Mouse (Mus musculus) spleen, adult 2 months (tissue): ENCODE measurements around the gene Dock10. TPM values are rescaled to one million over a fixed set of nuclear protein-coding genes. Genes with fewer than 3 reads are reported as not detected.

Experiments used
- DNase-seq, 2 experiments: peaks; one replicate each; pipeline versions ENCODE4 v3.0.0 to v3.0.0-alpha.2; 2012 to 2021; ENCODE audit warnings: low spot score in 2 of 2, low read depth in 1 of 2
- H3K27ac ChIP-seq: fragments of 200-500 bp; 2 replicates; pipeline ENCODE4 v1.5.1; 2012; ENCODE audit warnings: low read length, inconsistent platforms; ENCODE audit not compliant: insufficient read depth
- H3K27me3 ChIP-seq: fragments of 200-500 bp; 2 replicates; pipeline ENCODE4 v1.6.1; 2012; ENCODE audit warnings: mild to moderate bottlenecking, moderate library complexity, low read length, inconsistent platforms; ENCODE audit not compliant: control insufficient read depth, insufficient read depth
- H3K36me3 ChIP-seq: fragments of 200-500 bp; 2 replicates; pipeline ENCODE4 v1.6.1; 2012; ENCODE audit warnings: mild to moderate bottlenecking, low read length, inconsistent platforms; ENCODE audit not compliant: control insufficient read depth, insufficient read depth
- H3K4me1 ChIP-seq: fragments of 200-500 bp; 2 replicates; pipeline ENCODE4 v1.6.1; 2011; ENCODE audit warnings: inconsistent platforms; ENCODE audit not compliant: control insufficient read depth, insufficient read depth, insufficient read length
- H3K4me3 ChIP-seq: fragments of 200-500 bp; 2 replicates; pipeline ENCODE4 v1.5.1; 2011; ENCODE audit warnings: mild to moderate bottlenecking, inconsistent platforms; ENCODE audit not compliant: insufficient read depth, insufficient read length; ENCODE audit errors: extremely low read depth
- CTCF ChIP-seq: fragments of 200-500 bp; IDR thresholded peaks from 2 replicates; pipeline ENCODE4 v1.5.1; 2011; ENCODE audit warnings: mild to moderate bottlenecking, inconsistent platforms; ENCODE audit not compliant: insufficient read depth, insufficient read length, insufficient replicate concordance; ENCODE audit errors: extremely low read depth
- POLR2A ChIP-seq: fragments of 200-500 bp; IDR thresholded peaks from 2 replicates; pipeline ENCODE4 v1.6.1; 2011; ENCODE audit warnings: low read depth, low read length, inconsistent platforms
- WGBS: fragments of 180-500 bp; shearing (Covaris S2); methylation state at CpG from one replicate; pipeline ENCODE4 v1.1.7; 2018; 5-methylcytosine and 5-hydroxymethylcytosine counted together
- polyA plus RNA-seq: library from polyadenylated mRNA; depleted of rRNA; stranded (reverse); fragments of >200 nt; gene quantifications from 2 replicates; pipeline ENCODE4 v1.2.3, GENCODE M21; 2012

Dock10 gene
- polyA plus RNA-seq, 1 experiment: 28.5 TPM

GRCm38 (mm10) chr1:80646602-80647001, 111.7 kb downstream of the Dock10 start:
- peaks cover 31% of the 10 kb centered on the region for H3K4me1 ChIP-seq
- no peak for DNase-seq

GRCm38 (mm10) chr1:80643866-80644451, 114.4 kb downstream of the Dock10 start:
- Histone ChIP-seq H3K27ac (0 out of 2 replicates have a peak overlapping the region, but pooled peaks have one; percentile 27), H3K27me3 (no peaks in the 10 kb centered on the region), H3K4me1 (peaks cover 37% of the 10 kb centered on the region), H3K36me3 (peaks cover 38% of the 10 kb centered on the region), H3K4me3 (no peak overlapping the region)
- no peak for DNase-seq
- TF ChIP-seq CTCF (no peak), POLR2A (no peak)
- 46% methylated on average over 4 of the region's 4 CpGs for WGBS

More at GRCm38 (mm10) chr1:80646602-80647001, 111.7 kb downstream of the Dock10 start:
- Histone ChIP-seq H3K27me3 (no peaks in the 10 kb centered on the region), H3K4me3 (no peak overlapping the region), H3K36me3 (peaks cover 36% of the 10 kb centered on the region), H3K27ac (peak overlapping the region; percentile 5; the same call in 1 of the 2 replicates)
- WGBS: 20% methylated on average over 3 of the region's 3 CpGs
- no peak for TF ChIP-seq CTCF

- 67% methylated on average over 3 of the region's 3 CpGs for WGBS
- Histone ChIP-seq H3K36me3 (peaks cover 23% of the 10 kb centered on the region), H3K4me3 (no peak overlapping the region), H3K4me1 (peaks cover 49% of the 10 kb centered on the region), H3K27me3 (no peaks in the 10 kb centered on the region), H3K27ac (peak overlapping the region; percentile 70; the same call in 1 of the 2 replicates)
- no peak for TF ChIP-seq POLR2A
- no peak for TF ChIP-seq CTCF
- no peak for DNase-seq
These were observed 116.5 kb downstream of the Dock10 start for GRCm38 (mm10) chr1:80641832-80642231.

GRCm38 (mm10) chr1:80641288-80641687, 117.0 kb downstream of the Dock10 start:
- WGBS: 8% methylated on average over 1 of the region's 1 CpGs
- TF ChIP-seq CTCF (no peak), POLR2A (no peak)
- no peak overlapping the region for H3K4me3 ChIP-seq
- peaks cover 23% of the 10 kb centered on the region for H3K36me3 ChIP-seq
- no peak for DNase-seq
- H3K27ac ChIP-seq: peak overlapping the region; percentile 70; the same call in 1 of the 2 replicates
- H3K4me1 ChIP-seq: peaks cover 51% of the 10 kb centered on the region
- H3K27me3 ChIP-seq: no peaks in the 10 kb centered on the region

- Histone ChIP-seq H3K27me3 (no peaks in the 10 kb centered on the region), H3K36me3 (peaks cover 13% of the 10 kb centered on the region), H3K4me1 (peaks cover 53% of the 10 kb centered on the region), H3K4me3 (no peak overlapping the region), H3K27ac (no peak overlapping the region)
- 88% methylated on average over 1 of the region's 1 CpGs for WGBS
- TF ChIP-seq CTCF (no peak), POLR2A (no peak)
- DNase-seq: no peak
These were observed 118.8 kb downstream of the Dock10 start for GRCm38 (mm10) chr1:80639553-80639952.

- peaks cover 12% of the 10 kb centered on the region for H3K36me3 ChIP-seq
- 4% methylated on average over 4 of the region's 4 CpGs for WGBS
These were observed 121.1 kb downstream of the Dock10 start for GRCm38 (mm10) chr1:80637214-80637705.

GRCm38 (mm10) chr1:80635825-80636224, 122.5 kb downstream of the Dock10 start:
- H3K27ac ChIP-seq: peak overlapping the region; percentile 73
- 65% methylated on average over 4 of the region's 4 CpGs for WGBS
- H3K4me3 ChIP-seq: no peak overlapping the region
- no peaks in the 10 kb centered on the region for H3K27me3 ChIP-seq
- peaks cover 16% of the 10 kb centered on the region for H3K36me3 ChIP-seq
- no peak for DNase-seq
- peaks cover 28% of the 10 kb centered on the region for H3K4me1 ChIP-seq
- TF ChIP-seq POLR2A: no peak

More at GRCm38 (mm10) chr1:80637214-80637705, 121.1 kb downstream of the Dock10 start:
- H3K27me3 ChIP-seq: no peaks in the 10 kb centered on the region
- TF ChIP-seq CTCF: no peak
- TF ChIP-seq POLR2A: no peak; the same call in 1 of the 2 replicates
- no peak overlapping the region for H3K4me3 ChIP-seq
- H3K4me1 ChIP-seq: peaks cover 38% of the 10 kb centered on the region
- peak overlapping the region; percentile 71 for H3K27ac ChIP-seq
- peak in 1 of 2 experiments; percentile 36 for DNase-seq
